Mouse (Mus musculus) neural tube, embryonic 14.5 days (tissue): ENCODE measurements at regions not wholly inside any gene's neighbourhood (a gene's known extent, or its start where the extent isn't known, plus 50 kb on each side); places are given as distances from the start of the nearest gene placed in this dataset.
A peak's percentile ranks its signal among the peaks of the same experiment; 100 is the strongest.

Source experiments
- ATAC-seq: fragments of 200-750 bp; cut with Nextera tagmentation; 2 replicates; pipeline ENCODE4 v1.8.0; 2017; ENCODE audit warnings: low read depth, mild to moderate bottlenecking, moderate TSS enrichment, moderate library complexity
- H3K27ac ChIP-seq: fragments of 300-500 bp; sonication (generic); 2 replicates; pipeline ENCODE4 v1.5.1; 2014; ENCODE audit warnings: low read depth, mild to moderate bottlenecking, control low read depth, low read length, moderate library complexity, mixed read lengths
- H3K27me3 ChIP-seq: fragments of 300-500 bp; sonication (generic); 2 replicates; pipeline ENCODE4 v1.6.1; 2014; ENCODE audit warnings: low read length; ENCODE audit not compliant: control insufficient read depth, insufficient read depth
- H3K36me3 ChIP-seq: fragments of 300-500 bp; sonication (generic); 2 replicates; pipeline ENCODE4 v1.6.1; 2014; ENCODE audit warnings: low read length, mixed read lengths; ENCODE audit not compliant: control insufficient read depth, insufficient read depth
- H3K4me1 ChIP-seq: fragments of 300-500 bp; sonication (generic); 2 replicates; pipeline ENCODE4 v1.6.1; 2014; ENCODE audit warnings: low read length; ENCODE audit not compliant: control insufficient read depth, insufficient read depth
- H3K4me2 ChIP-seq: fragments of 300-500 bp; sonication (generic); 2 replicates; pipeline ENCODE4 v1.6.1; 2014; ENCODE audit warnings: mild to moderate bottlenecking, low read depth, low read length, control low read depth
- H3K4me3 ChIP-seq: fragments of 300-500 bp; sonication (generic); 2 replicates; pipeline ENCODE4 v1.5.1; 2014; ENCODE audit warnings: low read depth, low read length, control low read depth, mixed read lengths
- H3K9ac ChIP-seq: fragments of 300-500 bp; sonication (generic); replicated peaks from 2 replicates; pipeline ENCODE4 v1.6.1; 2014; ENCODE audit warnings: low read depth, mild to moderate bottlenecking, control low read depth, low read length, mixed read lengths
- H3K9me3 ChIP-seq: fragments of 300-500 bp; sonication (generic); 2 replicates; pipeline ENCODE4 v1.6.1; 2016; ENCODE audit warnings: low read length; ENCODE audit not compliant: control insufficient read depth
- WGBS: fragments of 180-500 bp; shearing (Covaris S2); extraction: QIAGEN DNeasy Blood & Tissue Kit; methylation state at CpG from one replicate; pipeline ENCODE4 v1.1.7; 2014; 5-methylcytosine and 5-hydroxymethylcytosine counted together

- ATAC-seq: no peak
- no peak overlapping the region for H3K4me2 ChIP-seq
- H3K27me3 ChIP-seq: no peaks in the 10 kb centered on the region
- H3K36me3 ChIP-seq: no peaks in the 10 kb centered on the region
- no peaks in the 10 kb centered on the region for H3K4me1 ChIP-seq
- peaks cover 4% of the 10 kb centered on the region; the same call in 1 of the 2 replicates for H3K9me3 ChIP-seq
- no peak overlapping the region for H3K27ac ChIP-seq
- WGBS: 88% methylated on average over 3 of the region's 3 CpGs
- no peak overlapping the region for H3K9ac ChIP-seq
- no peak overlapping the region for H3K4me3 ChIP-seq
Measured at GRCm38 (mm10) chr16:13041356-13041755, 68.1 kb upstream of the Ercc4 start.

- no peaks in the 10 kb centered on the region for H3K36me3 ChIP-seq
- no peak overlapping the region for H3K4me3 ChIP-seq
- no peaks in the 10 kb centered on the region for H3K4me1 ChIP-seq
- H3K27me3 ChIP-seq: no peaks in the 10 kb centered on the region
- H3K9ac ChIP-seq: no peak overlapping the region
- peak; percentile 64 for ATAC-seq
- H3K4me2 ChIP-seq: no peak overlapping the region
- peak overlapping the region; percentile 52 for H3K27ac ChIP-seq
- H3K9me3 ChIP-seq: peaks cover 4% of the 10 kb centered on the region; the same call in 1 of the 2 replicates
- WGBS: 63% methylated on average over 10 of the region's 10 CpGs
Measured at GRCm38 (mm10) chr16:13045079-13045590, 64.3 kb upstream of the Ercc4 start.

- 79% methylated on average over 6 of the region's 6 CpGs for WGBS
- H3K4me2 ChIP-seq: no peak overlapping the region
- no peak overlapping the region for H3K4me3 ChIP-seq
- no peak overlapping the region for H3K27ac ChIP-seq
- H3K9me3 ChIP-seq: peaks cover 4% of the 10 kb centered on the region; the same call in 1 of the 2 replicates
- ATAC-seq: no peak
- no peaks in the 10 kb centered on the region for H3K27me3 ChIP-seq
- H3K36me3 ChIP-seq: no peaks in the 10 kb centered on the region
- H3K9ac ChIP-seq: no peak overlapping the region
- 0 out of 2 replicates have a peak, but pooled peaks cover 2% of the 10 kb centered on the region for H3K4me1 ChIP-seq
Measured at GRCm38 (mm10) chr16:13046366-13047120, 62.9 kb upstream of the Ercc4 start.

- 0 out of 2 replicates have a peak, but pooled peaks cover 2% of the 10 kb centered on the region for H3K4me1 ChIP-seq
- ATAC-seq: no peak
- no peaks in the 10 kb centered on the region for H3K36me3 ChIP-seq
- H3K27me3 ChIP-seq: no peaks in the 10 kb centered on the region
- no peak overlapping the region for H3K27ac ChIP-seq
- 95% methylated on average over 4 of the region's 4 CpGs for WGBS
- H3K4me2 ChIP-seq: no peak overlapping the region
- no peaks in the 10 kb centered on the region for H3K9me3 ChIP-seq
- H3K4me3 ChIP-seq: no peak overlapping the region
- no peak overlapping the region for H3K9ac ChIP-seq
Measured at GRCm38 (mm10) chr16:13049321-13049720, 60.2 kb upstream of the Ercc4 start.

GRCm38 (mm10) chr16:13050225-13050892 lies 59.1 kb upstream of the Ercc4 start:
- H3K27me3 ChIP-seq: no peaks in the 10 kb centered on the region
- H3K27ac ChIP-seq: peak overlapping the region; percentile 4; the same call in 1 of the 2 replicates
- H3K9me3 ChIP-seq: no peaks in the 10 kb centered on the region
- WGBS: 55% methylated on average over 8 of the region's 8 CpGs
- peak; percentile 80 for ATAC-seq
- H3K9ac ChIP-seq: no peak overlapping the region
- H3K4me1 ChIP-seq: 0 out of 2 replicates have a peak, but pooled peaks cover 2% of the 10 kb centered on the region
- H3K4me3 ChIP-seq: no peak overlapping the region
- 0 out of 2 replicates have a peak overlapping the region, but pooled peaks have one; percentile 15 for H3K4me2 ChIP-seq
- H3K36me3 ChIP-seq: no peaks in the 10 kb centered on the region

GRCm38 (mm10) chr16:13054956-13055355 lies 54.5 kb upstream of the Ercc4 start:
- H3K4me2 ChIP-seq: no peak overlapping the region
- H3K27me3 ChIP-seq: no peaks in the 10 kb centered on the region
- H3K9ac ChIP-seq: no peak overlapping the region
- H3K27ac ChIP-seq: no peak overlapping the region
- no peak overlapping the region for H3K4me3 ChIP-seq
- no peak for ATAC-seq
- WGBS: 88% methylated on average over 7 of the region's 7 CpGs
- 0 out of 2 replicates have a peak, but pooled peaks cover 2% of the 10 kb centered on the region for H3K4me1 ChIP-seq
- no peaks in the 10 kb centered on the region for H3K9me3 ChIP-seq
- no peaks in the 10 kb centered on the region for H3K36me3 ChIP-seq
